Mouse (Mus musculus): ENCODE measurements around the gene Sptbn2. TPM values are rescaled to one million over a fixed set of nuclear protein-coding genes. Genes with fewer than 3 reads are reported as not detected.

Sptbn2 gene
- polyA plus RNA-seq, 1 experiment from 2014 or later: 2.9 TPM

DNA sequence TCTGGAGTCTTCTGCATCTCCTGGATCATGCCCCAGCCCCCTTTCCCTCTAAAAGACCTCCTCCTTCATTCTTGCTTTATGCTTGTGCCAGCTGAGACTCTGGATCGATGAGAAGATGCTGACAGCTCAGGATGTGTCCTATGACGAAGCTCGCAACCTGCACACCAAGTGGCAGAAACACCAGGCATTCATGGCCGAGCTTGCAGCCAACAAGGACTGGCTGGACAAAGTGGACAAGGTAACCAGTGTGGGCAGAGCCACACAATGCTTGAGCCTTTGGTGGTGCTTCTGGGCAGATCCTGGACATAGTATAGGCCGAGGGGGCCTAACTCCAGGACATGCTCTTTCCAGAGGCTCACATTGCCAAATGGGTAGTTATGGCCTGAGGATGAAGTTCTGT lies 28.8 kb downstream of the Sptbn2 start:
- Histone ChIP-seq H3K36me3 (ENCODE audit: control insufficient read depth, insufficient read depth, low read length) (peaks cover 3% of the 10 kb centered on the region; the same call in 1 of the 2 replicates), H3K4me2 (replicated peaks; ENCODE audit: low read depth, low read length) (no peak overlapping the region), H3K9me3 (ENCODE audit: control insufficient read depth, low read length) (no peaks in the 10 kb centered on the region), H3K4me3 (ENCODE audit: low read length) (no peak overlapping the region), H3K9ac (ENCODE audit: low read depth, low read length) (no peak overlapping the region), H3K27me3 (ENCODE audit: control insufficient read depth, insufficient read depth, low read length) (no peaks in the 10 kb centered on the region), H3K27ac (ENCODE audit: low read depth, low read length) (no peak overlapping the region), H3K4me1 (ENCODE audit: control insufficient read depth, insufficient read depth, low read length) (0 out of 2 replicates have a peak, but pooled peaks cover 3% of the 10 kb centered on the region)
- no peak for ATAC-seq (ENCODE audit: low FRiP score, low TSS enrichment)
- 94% methylated on average over 5 of the region's 5 CpGs for WGBS

- Histone ChIP-seq H3K27me3 (ENCODE audit: control insufficient read depth, insufficient read depth, low read length) (no peaks in the 10 kb centered on the region), H3K4me3 (ENCODE audit: low read length) (no peak overlapping the region), H3K9ac (ENCODE audit: low read depth, low read length) (no peak overlapping the region), H3K9me3 (ENCODE audit: control insufficient read depth, low read length) (no peaks in the 10 kb centered on the region), H3K27ac (ENCODE audit: low read depth, low read length) (no peak overlapping the region), H3K4me1 (ENCODE audit: control insufficient read depth, insufficient read depth, low read length) (0 out of 2 replicates have a peak, but pooled peaks cover 3% of the 10 kb centered on the region), H3K4me2 (replicated peaks; ENCODE audit: low read depth, low read length) (no peak overlapping the region), H3K36me3 (ENCODE audit: control insufficient read depth, insufficient read depth, low read length) (0 out of 2 replicates have a peak, but pooled peaks cover 3% of the 10 kb centered on the region)
- ATAC-seq (ENCODE audit: low FRiP score, low TSS enrichment): no peak; the same call in 1 of the 2 replicates
- 79% methylated on average over 10 of the region's 10 CpGs for WGBS
Observed at GRCm38 (mm10) chr19:4741482-4741881, 30.5 kb downstream of the Sptbn2 start.

- no peak for ATAC-seq (ENCODE audit: low FRiP score, low TSS enrichment)
- no peak overlapping the region for H3K4me2 ChIP-seq (replicated peaks; ENCODE audit: low read depth, low read length)
- no peak overlapping the region for H3K9ac ChIP-seq (ENCODE audit: low read depth, low read length)
- WGBS: 89% methylated on average over 6 of the region's 6 CpGs
- no peaks in the 10 kb centered on the region for H3K9me3 ChIP-seq (ENCODE audit: control insufficient read depth, low read length)
- no peaks in the 10 kb centered on the region for H3K27me3 ChIP-seq (ENCODE audit: control insufficient read depth, insufficient read depth, low read length)
- no peak overlapping the region for H3K4me3 ChIP-seq (ENCODE audit: low read length)
- no peak overlapping the region for H3K27ac ChIP-seq (ENCODE audit: low read depth, low read length)
- 0 out of 2 replicates have a peak, but pooled peaks cover 3% of the 10 kb centered on the region for H3K4me1 ChIP-seq (ENCODE audit: control insufficient read depth, insufficient read depth, low read length)
- 0 out of 2 replicates have a peak, but pooled peaks cover 3% of the 10 kb centered on the region for H3K36me3 ChIP-seq (ENCODE audit: control insufficient read depth, insufficient read depth, low read length)
Observed at GRCm38 (mm10) chr19:4742229-4742628, 31.3 kb downstream of the Sptbn2 start.

GRCm38 (mm10) chr19:4743524-4743923 lies 32.6 kb downstream of the Sptbn2 start:
- H3K36me3 ChIP-seq (ENCODE audit: control insufficient read depth, insufficient read depth, low read length): 0 out of 2 replicates have a peak, but pooled peaks cover 3% of the 10 kb centered on the region
- no peak overlapping the region for H3K27ac ChIP-seq (ENCODE audit: low read depth, low read length)

GRCm38 (mm10) chr19:4744026-4744425 lies 33.1 kb downstream of the Sptbn2 start:
- Histone ChIP-seq H3K4me3 (ENCODE audit: low read length) (no peak overlapping the region), H3K27ac (ENCODE audit: low read depth, low read length) (no peak overlapping the region), H3K27me3 (ENCODE audit: control insufficient read depth, insufficient read depth, low read length) (no peaks in the 10 kb centered on the region), H3K9ac (ENCODE audit: low read depth, low read length) (no peak overlapping the region), H3K4me1 (ENCODE audit: control insufficient read depth, insufficient read depth, low read length) (0 out of 2 replicates have a peak, but pooled peaks cover 3% of the 10 kb centered on the region), H3K36me3 (ENCODE audit: control insufficient read depth, insufficient read depth, low read length) (0 out of 2 replicates have a peak, but pooled peaks cover 3% of the 10 kb centered on the region), H3K9me3 (ENCODE audit: control insufficient read depth, low read length) (no peaks in the 10 kb centered on the region), H3K4me2 (replicated peaks; ENCODE audit: low read depth, low read length) (no peak overlapping the region)
- WGBS: 74% methylated on average over 14 of the region's 14 CpGs
- no peak for ATAC-seq (ENCODE audit: low FRiP score, low TSS enrichment)

More at GRCm38 (mm10) chr19:4743524-4743923, 32.6 kb downstream of the Sptbn2 start:
- no peak for ATAC-seq (ENCODE audit: low FRiP score, low TSS enrichment)
- Histone ChIP-seq H3K9me3 (ENCODE audit: control insufficient read depth, low read length) (no peaks in the 10 kb centered on the region), H3K27me3 (ENCODE audit: control insufficient read depth, insufficient read depth, low read length) (no peaks in the 10 kb centered on the region), H3K9ac (ENCODE audit: low read depth, low read length) (no peak overlapping the region), H3K4me3 (ENCODE audit: low read length) (no peak overlapping the region), H3K4me2 (replicated peaks; ENCODE audit: low read depth, low read length) (no peak overlapping the region), H3K4me1 (ENCODE audit: control insufficient read depth, insufficient read depth, low read length) (0 out of 2 replicates have a peak, but pooled peaks cover 3% of the 10 kb centered on the region)
- 38% methylated on average over 5 of the region's 5 CpGs for WGBS

- no peaks in the 10 kb centered on the region for H3K27me3 ChIP-seq (ENCODE audit: control insufficient read depth, insufficient read depth, low read length)
- H3K4me3 ChIP-seq (ENCODE audit: low read length): no peak overlapping the region
- no peak for ATAC-seq (ENCODE audit: low FRiP score, low TSS enrichment)
- 65% methylated on average over 9 of the region's 9 CpGs for WGBS
- no peak overlapping the region for H3K27ac ChIP-seq (ENCODE audit: low read depth, low read length)
- H3K36me3 ChIP-seq (ENCODE audit: control insufficient read depth, insufficient read depth, low read length): 0 out of 2 replicates have a peak, but pooled peaks cover 3% of the 10 kb centered on the region
- H3K9me3 ChIP-seq (ENCODE audit: control insufficient read depth, low read length): no peaks in the 10 kb centered on the region
- no peak overlapping the region for H3K9ac ChIP-seq (ENCODE audit: low read depth, low read length)
- H3K4me1 ChIP-seq (ENCODE audit: control insufficient read depth, insufficient read depth, low read length): 0 out of 2 replicates have a peak, but pooled peaks cover 3% of the 10 kb centered on the region
- no peak overlapping the region for H3K4me2 ChIP-seq (replicated peaks; ENCODE audit: low read depth, low read length)
Observed at GRCm38 (mm10) chr19:4745057-4745456, 34.1 kb downstream of the Sptbn2 start.

DNA sequence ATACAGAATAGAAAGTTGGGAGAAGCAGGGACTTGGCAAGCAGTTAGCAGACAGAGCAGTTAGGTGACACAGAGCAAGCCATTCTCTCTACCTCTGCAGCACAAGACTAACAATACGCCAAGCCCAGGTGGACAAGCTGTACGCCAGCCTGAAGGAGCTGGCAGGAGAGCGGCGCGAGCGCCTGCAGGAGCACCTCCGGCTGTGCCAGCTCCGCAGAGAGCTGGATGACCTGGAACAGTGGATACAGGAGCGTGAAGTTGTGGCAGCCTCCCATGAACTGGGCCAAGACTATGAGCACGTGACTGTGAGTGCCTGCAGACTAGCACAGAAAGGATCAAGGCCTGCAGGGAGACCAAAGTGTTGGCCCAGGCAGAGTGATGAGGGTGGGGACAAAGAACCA lies 34.7 kb downstream of the Sptbn2 start:
- Histone ChIP-seq H3K27ac (ENCODE audit: low read depth, low read length) (no peak overlapping the region), H3K27me3 (ENCODE audit: control insufficient read depth, insufficient read depth, low read length) (no peaks in the 10 kb centered on the region), H3K4me1 (ENCODE audit: control insufficient read depth, insufficient read depth, low read length) (0 out of 2 replicates have a peak, but pooled peaks cover 3% of the 10 kb centered on the region), H3K4me2 (replicated peaks; ENCODE audit: low read depth, low read length) (no peak overlapping the region), H3K9ac (ENCODE audit: low read depth, low read length) (no peak overlapping the region), H3K4me3 (ENCODE audit: low read length) (no peak overlapping the region), H3K36me3 (ENCODE audit: control insufficient read depth, insufficient read depth, low read length) (0 out of 2 replicates have a peak, but pooled peaks cover 3% of the 10 kb centered on the region), H3K9me3 (ENCODE audit: control insufficient read depth, low read length) (no peaks in the 10 kb centered on the region)
- WGBS: 95% methylated on average over 10 of the region's 10 CpGs
- ATAC-seq (ENCODE audit: low FRiP score, low TSS enrichment): no peak

DNA sequence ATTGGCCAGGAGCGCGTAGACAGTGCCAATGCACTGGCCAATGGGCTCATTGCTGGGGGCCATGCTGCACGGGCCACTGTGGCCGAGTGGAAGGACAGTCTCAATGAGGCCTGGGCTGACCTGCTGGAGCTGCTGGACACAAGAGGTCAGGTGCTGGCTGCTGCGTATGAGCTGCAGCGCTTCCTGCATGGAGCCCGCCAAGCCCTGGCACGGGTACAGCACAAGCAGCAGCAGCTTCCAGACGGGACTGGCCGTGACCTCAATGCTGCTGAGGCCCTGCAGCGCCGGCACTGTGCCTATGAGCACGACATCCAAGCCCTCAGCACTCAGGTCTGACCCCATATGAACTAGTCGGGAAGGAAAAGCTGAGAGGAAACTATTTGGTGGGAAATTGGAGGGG lies 35.6 kb downstream of the Sptbn2 start:
- Histone ChIP-seq H3K36me3 (ENCODE audit: control insufficient read depth, insufficient read depth, low read length) (0 out of 2 replicates have a peak, but pooled peaks cover 3% of the 10 kb centered on the region), H3K4me1 (ENCODE audit: control insufficient read depth, insufficient read depth, low read length) (0 out of 2 replicates have a peak, but pooled peaks cover 3% of the 10 kb centered on the region), H3K27ac (ENCODE audit: low read depth, low read length) (no peak overlapping the region), H3K4me3 (ENCODE audit: low read length) (no peak overlapping the region), H3K9me3 (ENCODE audit: control insufficient read depth, low read length) (no peaks in the 10 kb centered on the region), H3K27me3 (ENCODE audit: control insufficient read depth, insufficient read depth, low read length) (no peaks in the 10 kb centered on the region), H3K4me2 (replicated peaks; ENCODE audit: low read depth, low read length) (no peak overlapping the region), H3K9ac (ENCODE audit: low read depth, low read length) (no peak overlapping the region)
- ATAC-seq (ENCODE audit: low FRiP score, low TSS enrichment): no peak
- WGBS: 84% methylated on average over 14 of the region's 14 CpGs

GRCm38 (mm10) chr19:4747631-4748312 lies 36.8 kb downstream of the Sptbn2 start:
- Histone ChIP-seq H3K9me3 (ENCODE audit: control insufficient read depth, low read length) (no peaks in the 10 kb centered on the region), H3K4me3 (ENCODE audit: low read length) (no peak overlapping the region), H3K4me2 (replicated peaks; ENCODE audit: low read depth, low read length) (no peak overlapping the region), H3K9ac (ENCODE audit: low read depth, low read length) (no peak overlapping the region), H3K36me3 (ENCODE audit: control insufficient read depth, insufficient read depth, low read length) (0 out of 2 replicates have a peak, but pooled peaks cover 3% of the 10 kb centered on the region), H3K4me1 (ENCODE audit: control insufficient read depth, insufficient read depth, low read length) (0 out of 2 replicates have a peak, but pooled peaks cover 3% of the 10 kb centered on the region), H3K27me3 (ENCODE audit: control insufficient read depth, insufficient read depth, low read length) (no peaks in the 10 kb centered on the region), H3K27ac (ENCODE audit: low read depth, low read length) (no peak overlapping the region)
- ATAC-seq (ENCODE audit: low FRiP score, low TSS enrichment): no peak
- WGBS: 93% methylated on average over 9 of the region's 9 CpGs
